Mouse (Mus musculus) liver, embryonic 14.5 days (tissue): ENCODE measurements around the gene Ybx2.

Experiments used
- CTCF ChIP-seq: IDR thresholded peaks from 2 replicates; pipeline ENCODE4 v1.5.1; 2016; ENCODE audit warnings: antibody characterized with exemption, low read depth, control low read depth
- EP300 ChIP-seq: IDR thresholded peaks from 2 replicates; pipeline ENCODE4 v1.6.1; 2016; ENCODE audit warnings: antibody characterized with exemption, low read depth

DNA sequence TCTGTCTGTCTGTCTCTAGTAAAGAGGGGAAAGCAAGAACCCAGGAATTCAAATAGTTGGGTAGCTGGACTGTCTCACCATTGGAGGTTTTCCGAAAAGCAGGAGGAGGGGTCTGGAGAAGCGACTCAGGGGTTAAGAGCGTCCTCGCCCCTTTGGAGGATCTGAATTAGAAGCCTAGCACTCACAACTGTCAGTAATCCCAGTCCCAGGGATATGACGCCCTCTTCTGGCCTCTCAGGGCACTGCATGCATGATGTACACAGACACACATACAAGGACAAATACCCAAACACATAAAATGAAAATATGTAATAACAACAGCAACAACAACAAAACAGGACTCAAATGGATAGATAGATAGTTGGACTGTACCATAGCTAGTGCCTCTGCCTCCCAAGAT is 25.0 kb downstream of the Ybx2 start:
- TF ChIP-seq CTCF (peak; percentile 70), EP300 (no peak)
